ENCODE assay signal across 8 mouse cellular contexts in genomic region chr1:34435371-34436120, GRCm38 (mm10). TPM values are rescaled to one million over a fixed set of nuclear protein-coding genes. Genes with fewer than 3 reads are reported as not detected.
DNase-seq lines count a peak whose midpoint lies in the region; ATAC-seq and TF ChIP-seq lines count a peak whose summit lies in the region.

No protein-coding gene starts in this region.

- WGBS in kidney, adult 2 months, result 38% methylated on average over 8 of the region's 8 CpGs
- 28% methylated on average over 8 of the region's 8 CpGs for WGBS in hindbrain, embryonic 11.5 days
- WGBS in midbrain, embryonic 13.5 days, result 38% methylated on average over 8 of the region's 8 CpGs

- H3K9me3 ChIP-seq in hindbrain, embryonic 11.5 days (ENCODE audit: control insufficient read depth, low read length), result peaks cover 2% of the 10 kb centered on the region
- H3K9me3 ChIP-seq in midbrain, embryonic 13.5 days, result peaks cover 15% of the 10 kb centered on the region

- ATAC-seq in hindbrain, embryonic 11.5 days (ENCODE audit: low FRiP score), result no peak
- no peak for ATAC-seq in midbrain, embryonic 13.5 days

- peak overlapping the region; percentile 62; the same call in 1 of the 2 replicates for H3K4me3 ChIP-seq in kidney, adult 2 months (ENCODE audit: insufficient read depth, low read depth, low read length)
- peak overlapping the region; percentile 52 for H3K4me3 ChIP-seq in hindbrain, embryonic 11.5 days (ENCODE audit: low read depth, low read length)
- H3K4me3 ChIP-seq in midbrain, embryonic 13.5 days (replicated peaks), result peak overlapping the region; percentile 50

- no peak for TF ChIP-seq POLR2A in kidney, adult 2 months (IDR thresholded peaks at IDR 0.05; ENCODE audit: low read depth, low read length)

- no peak for TF ChIP-seq CTCF in kidney, adult 2 months (conservative IDR thresholded peaks at IDR 0.05; ENCODE audit: insufficient read depth, insufficient read length, low read depth, low read length)

- no peaks in the 10 kb centered on the region for H3K27me3 ChIP-seq in kidney, adult 2 months (replicated peaks; ENCODE audit: control insufficient read depth, insufficient read depth, low read length)
- no peaks in the 10 kb centered on the region for H3K27me3 ChIP-seq in hindbrain, embryonic 11.5 days (ENCODE audit: control insufficient read depth, insufficient read depth, low read length)
- no peaks in the 10 kb centered on the region for H3K27me3 ChIP-seq in midbrain, embryonic 13.5 days

- peak overlapping the region; percentile 75 for H3K9ac ChIP-seq in hindbrain, embryonic 11.5 days (ENCODE audit: low read depth, low read length)
- H3K9ac ChIP-seq in midbrain, embryonic 13.5 days (replicated peaks), result peak overlapping the region; percentile 62

- peak overlapping the region; percentile 47 for H3K4me2 ChIP-seq in hindbrain, embryonic 11.5 days (replicated peaks; ENCODE audit: low read depth, low read length)
- peak overlapping the region; percentile 70 for H3K4me2 ChIP-seq in midbrain, embryonic 13.5 days (replicated peaks)

- H3K36me3 ChIP-seq in kidney, adult 2 months (ENCODE audit: control insufficient read depth, insufficient read depth, low read length), result no peaks in the 10 kb centered on the region
- H3K36me3 ChIP-seq in hindbrain, embryonic 11.5 days (ENCODE audit: control insufficient read depth, insufficient read depth, low read length), result no peaks in the 10 kb centered on the region
- H3K36me3 ChIP-seq in midbrain, embryonic 13.5 days, result peaks cover 20% of the 10 kb centered on the region

- DNase-seq in kidney, adult 2 months, result no peak
- DNase-seq in kidney, adult 9 months, result no peak
- DNase-seq in MN1 (ENCODE audit: low spot score), result peak; percentile 53
- DNase-seq in hindbrain, embryonic 11.5 days (ENCODE audit: low spot score), result peak; percentile 6
- DNase-seq in right cerebral cortex, postnatal 25 days, result no peak
- DNase-seq in frontal cortex, postnatal 14 days (ENCODE audit: low spot score in 2 of 2), result no peak
- no peak for DNase-seq in thymus, postnatal 36 days

- H3K4me1 ChIP-seq in kidney, adult 2 months (ENCODE audit: control insufficient read depth, insufficient read depth, low read length), result 0 out of 2 replicates have a peak, but pooled peaks cover 4% of the 10 kb centered on the region
- peaks cover 3% of the 10 kb centered on the region; the same call in 1 of the 2 replicates for H3K4me1 ChIP-seq in hindbrain, embryonic 11.5 days (replicated peaks; ENCODE audit: control insufficient read depth, insufficient read depth, low read length)
- peaks cover 27% of the 10 kb centered on the region for H3K4me1 ChIP-seq in midbrain, embryonic 13.5 days (replicated peaks)

- peak overlapping the region; percentile 34 for H3K27ac ChIP-seq in kidney, adult 2 months (ENCODE audit: insufficient read depth, low read depth, low read length)
- peak overlapping the region; percentile 65 for H3K27ac ChIP-seq in hindbrain, embryonic 11.5 days (ENCODE audit: low read depth, low read length)
- H3K27ac ChIP-seq in midbrain, embryonic 13.5 days, result peak overlapping the region; percentile 86

RNA-seq across cellular contexts. Expression of gene Ccdc115, which starts 3.9 kb away (rescaled TPM):
- 20.0 and 21.7 TPM in 2 replicates for polyA plus RNA-seq in kidney, adult 2 months (2012; rRNA removed)
- 68.5 and 69.2 TPM in 2 replicates for polyA plus RNA-seq in hindbrain, embryonic 11.5 days (2014; fragmentation: Nextera tagmentation; extraction: Ambion mirVana)
- polyA plus RNA-seq in midbrain, embryonic 13.5 days (2015; fragmentation: Nextera tagmentation; extraction: Ambion mirVana), result 73.2 and 77.3 TPM in 2 replicates

RNA-seq across cellular contexts. Expression of gene Imp4, which starts 4.1 kb away (rescaled TPM):
- polyA plus RNA-seq in kidney, adult 2 months (2012; rRNA removed), result 64.7 and 71.4 TPM in 2 replicates
- 87.7 and 94.5 TPM in 2 replicates for polyA plus RNA-seq in hindbrain, embryonic 11.5 days (2014; fragmentation: Nextera tagmentation; extraction: Ambion mirVana)
- polyA plus RNA-seq in midbrain, embryonic 13.5 days (2015; fragmentation: Nextera tagmentation; extraction: Ambion mirVana), result 62.6 and 63.1 TPM in 2 replicates

RNA-seq across cellular contexts. Expression of gene Ptpn18, which starts 24.0 kb away (rescaled TPM):
- polyA plus RNA-seq in kidney, adult 2 months (2012; rRNA removed), result 42.4 and 44.6 TPM in 2 replicates
- polyA plus RNA-seq in hindbrain, embryonic 11.5 days (2014; fragmentation: Nextera tagmentation; extraction: Ambion mirVana), result 7.6 and 9.6 TPM in 2 replicates
- polyA plus RNA-seq in midbrain, embryonic 13.5 days (2015; fragmentation: Nextera tagmentation; extraction: Ambion mirVana), result 6.0 and 6.2 TPM in 2 replicates

Comparison
In these comparisons a context has a peak if more than half of its experiments do, and no peak if none do; other contexts are left out.
1. DNase-seq: peak in MN1 (single experiment) and hindbrain, embryonic 11.5 days (single experiment); none in kidney, adult 2 months (single experiment), kidney, adult 9 months (single experiment), right cerebral cortex, postnatal 25 days (single experiment), frontal cortex, postnatal 14 days (0 of 2) and thymus, postnatal 36 days (0 of 2).
2. H3K27ac ChIP-seq: peak in every context shown above with its lines; median percentile 86 in midbrain, embryonic 13.5 days; 65 in hindbrain, embryonic 11.5 days; 34 in kidney, adult 2 months.
3. Peak in every context shown above with its lines, with median percentiles within 50 percentile points of each other: H3K4me3 ChIP-seq.